Mouse (Mus musculus): ENCODE measurements at regions not wholly inside any gene's neighbourhood (a gene's known extent, or its start where the extent isn't known, plus 50 kb on each side); places are given as distances from the start of the nearest gene placed in this dataset.

DNA sequence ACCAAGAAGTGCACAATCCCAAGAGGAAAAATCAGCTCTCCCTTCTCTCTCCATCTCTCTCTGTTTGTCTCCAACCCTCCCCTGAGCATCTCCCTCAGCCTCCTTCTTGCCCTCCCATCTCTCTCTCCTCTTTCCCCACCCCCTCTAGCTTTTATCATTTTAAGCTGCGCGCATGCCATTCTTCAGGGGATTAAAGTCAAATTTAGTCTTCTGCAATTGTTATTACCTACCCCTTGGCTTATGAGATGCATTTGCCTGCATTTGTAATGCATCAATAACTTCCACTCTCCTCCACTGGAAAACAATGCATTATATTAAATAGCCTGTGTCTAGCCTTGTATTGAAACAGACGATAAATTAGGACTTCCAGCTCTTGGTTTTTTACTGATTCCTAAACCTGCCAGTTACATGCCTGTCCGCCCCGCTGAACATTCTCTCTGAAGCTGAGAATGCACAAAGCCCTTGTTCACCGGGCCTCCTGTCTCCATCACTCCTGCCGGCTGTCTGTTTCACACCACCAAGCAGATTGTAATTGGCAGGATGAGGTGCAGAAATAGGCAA, 429.6 kb downstream of the Prss52 start:
- TF ChIP-seq GATA1 (IDR thresholded peaks at IDR 0.05; ENCODE audit: borderline replicate concordance, low read length) = no peak
- TF ChIP-seq CTCF (IDR thresholded peaks at IDR 0.05; ENCODE audit: low read depth, low read length) = no peak
- TF ChIP-seq TAL1 (conservative IDR thresholded peaks at IDR 0.05; ENCODE audit: low read depth, low read length) = no peak
- TF ChIP-seq GATA2 (IDR thresholded peaks at IDR 0.05; ENCODE audit: borderline replicate concordance, low read depth, low read length) = no peak
- no peak for TF ChIP-seq POLR2AphosphoS5 (IDR thresholded peaks at IDR 0.05; ENCODE audit: insufficient replicate concordance, low read depth, low read length)
